Mouse (Mus musculus): ENCODE data around the gene Evi2. TPM values are rescaled to one million over a fixed set of nuclear protein-coding genes. Genes with fewer than 3 reads are reported as not detected.

Evi2 gene
- 4.7 TPM for total RNA-seq (2023)

DNA sequence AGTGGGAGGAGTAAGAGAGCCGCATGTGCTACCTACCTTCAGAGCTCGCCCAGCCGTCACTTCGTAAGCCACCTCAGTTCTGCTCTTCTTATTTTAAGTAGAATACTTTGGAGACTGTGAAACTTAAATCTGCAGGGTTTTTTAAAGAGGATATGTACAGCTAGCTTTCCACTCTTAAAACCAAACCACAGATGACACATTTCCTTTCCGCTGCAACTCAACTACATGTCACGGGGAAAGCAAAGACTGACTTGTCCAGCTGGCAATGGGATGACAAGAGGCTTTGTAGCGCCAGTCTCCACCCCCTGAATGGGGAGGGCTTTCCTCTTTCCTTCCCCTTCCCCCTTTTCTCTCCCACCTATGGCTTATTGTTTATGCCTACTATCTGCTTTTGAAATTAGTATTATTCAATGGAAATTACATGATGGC is at the start of gene Evi2, which contains the start of gene Evi2a:
Evi2 (minus strand) TSS at position 257 of the 429 bp plus-strand sequence.
Evi2a (minus strand) TSS at position 277 of the 429 bp plus-strand sequence.

DNA sequence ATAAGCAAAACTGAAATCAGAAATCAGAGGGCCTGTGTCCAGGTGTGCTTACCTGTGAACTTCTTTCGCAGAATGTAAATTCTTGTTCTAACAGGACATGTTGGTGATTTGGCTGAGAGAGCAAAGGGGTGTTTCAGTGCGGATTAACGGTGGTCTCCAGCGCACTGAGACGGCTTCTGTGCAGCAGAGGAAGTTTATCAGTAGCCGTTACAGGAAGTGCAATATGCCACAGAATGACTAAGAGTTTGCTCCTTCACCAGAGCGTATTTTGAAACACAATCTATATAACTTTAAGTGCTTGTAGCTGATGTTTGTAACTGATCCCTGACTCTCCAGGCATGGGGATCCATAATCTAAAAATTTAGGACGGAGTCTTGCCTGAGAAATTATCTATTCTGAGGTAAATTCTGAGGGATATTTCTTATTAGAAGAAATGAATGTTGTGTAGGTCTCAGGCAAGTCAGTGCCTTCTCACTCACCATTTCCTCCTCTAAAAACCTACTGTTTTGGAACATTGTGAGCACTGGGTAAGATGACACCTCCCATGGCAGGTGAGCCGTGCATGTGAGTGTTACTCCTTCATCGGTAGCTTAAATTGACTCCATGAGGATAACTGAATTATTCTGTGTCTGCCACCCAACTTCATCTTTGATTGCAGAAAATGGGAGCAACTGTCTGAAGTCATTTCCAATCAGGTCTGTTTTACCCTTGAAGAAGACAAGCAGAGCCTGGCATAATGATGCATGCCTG is 6.7 kb downstream of the Evi2 start, which contains the start of gene Evi2b:
Evi2b (minus strand) TSS at position 203 of the 750 bp plus-strand sequence.

DNA sequence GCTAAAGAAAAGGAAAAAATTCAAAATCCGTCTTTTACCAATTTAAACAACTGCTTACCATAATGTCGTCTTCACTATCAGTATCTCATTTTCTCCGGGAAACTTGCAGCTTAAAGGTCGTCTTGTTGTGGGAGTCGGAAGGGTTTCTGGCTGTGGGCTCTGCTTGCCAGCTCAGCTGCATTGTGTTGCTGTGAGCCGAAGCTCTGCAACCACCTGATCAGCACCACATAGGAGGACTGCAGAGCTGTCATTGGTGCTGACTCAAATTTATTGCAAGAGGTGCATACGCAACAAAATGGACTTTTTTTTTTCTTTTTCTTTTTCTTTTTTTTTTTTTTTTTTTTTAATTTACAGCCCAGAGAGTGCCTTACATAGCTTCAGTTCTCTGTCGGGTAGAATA is 26.5 kb downstream of the Evi2 start, which contains the start of gene Omg:
Omg (minus strand) TSS at position 240 of the 400 bp plus-strand sequence.

Other genes starting within 250 kb of the Evi2 start
- gene Gm9964, start 233.7 kb downstream of the Evi2 start, total RNA-seq (2023) = 2.6 TPM
- gene Nf1, start 190.9 kb downstream of the Evi2 start, total RNA-seq (2023) = 27.1 TPM
- not detected for gene Omg, start 26.5 kb downstream of the Evi2 start, total RNA-seq (2023)
- gene Evi2b, start 6.8 kb downstream of the Evi2 start, total RNA-seq (2023) = 69.1 TPM
- 21.0 TPM for gene Evi2a, start within 50 bp of the Evi2 start, total RNA-seq (2023)
- 41.3 TPM for gene Rab11fip4, start 60.6 kb upstream of the Evi2 start, total RNA-seq (2023)

All from CD4-positive naive resting alpha-beta T cell, adult 57 days (primary cell).